Mouse (Mus musculus): ENCODE data around the gene Smarcb1.
"Not testable (repeated sequence)": the region's sequence is repeated elsewhere in the genome, so short reads cannot be mapped to it uniquely, and the experiment has no call there.

The Smarcb1 gene

GRCm38 (mm10) chr10:75887504-75887903 lies 33.9 kb downstream of the Smarcb1 start:
- DNase-seq (ENCODE audit: low spot score) = not testable (repeated sequence)

- no peak for DNase-seq (ENCODE audit: low spot score)
These were observed 36.7 kb downstream of the Smarcb1 start for GRCm38 (mm10) chr10:75884742-75885141.

GRCm38 (mm10) chr10:75883232-75883552 lies 38.2 kb downstream of the Smarcb1 start:
- DNase-seq (ENCODE audit: low spot score) = peak; percentile 82

- no peak for DNase-seq (ENCODE audit: low spot score)
These were observed 38.8 kb downstream of the Smarcb1 start for GRCm38 (mm10) chr10:75882433-75883231.

- no peak for DNase-seq (ENCODE audit: low spot score)
These were observed 39.6 kb downstream of the Smarcb1 start for GRCm38 (mm10) chr10:75881578-75882432.

- no peak for DNase-seq (ENCODE audit: low spot score)
These were observed 40.4 kb downstream of the Smarcb1 start for GRCm38 (mm10) chr10:75880771-75881577.

- DNase-seq (ENCODE audit: low spot score) = no peak
These were observed 41.1 kb downstream of the Smarcb1 start for GRCm38 (mm10) chr10:75880351-75880750.

GRCm38 (mm10) chr10:75878836-75879235 lies 42.6 kb downstream of the Smarcb1 start:
- no peak for DNase-seq (ENCODE audit: low spot score)

- DNase-seq (ENCODE audit: low spot score) = no peak
These were observed 47.8 kb downstream of the Smarcb1 start for GRCm38 (mm10) chr10:75873543-75874170.

GRCm38 (mm10) chr10:75872915-75873542 lies 48.4 kb downstream of the Smarcb1 start:
- DNase-seq (ENCODE audit: low spot score) = peak; percentile 64

GRCm38 (mm10) chr10:75872025-75872914 lies 49.1 kb downstream of the Smarcb1 start:
- no peak for DNase-seq (ENCODE audit: low spot score)

- DNase-seq (ENCODE audit: low spot score) = no peak
These were observed 59.8 kb downstream of the Smarcb1 start for GRCm38 (mm10) chr10:75861587-75861986.

- DNase-seq (ENCODE audit: low spot score) = peak; percentile 45
These were observed 60.7 kb downstream of the Smarcb1 start for GRCm38 (mm10) chr10:75860746-75861145.

- DNase-seq (ENCODE audit: low spot score) = peak; percentile 84
These were observed 61.5 kb downstream of the Smarcb1 start, which contains the start of gene Mif for GRCm38 (mm10) chr10:75859786-75860470. Gene Mif, minus strand, starts transcription at chr10:75860240.

GRCm38 (mm10) chr10:75859107-75859746 lies 62.2 kb downstream of the Smarcb1 start:
- peak; percentile 46 for DNase-seq (ENCODE audit: low spot score)

- no peak for DNase-seq (ENCODE audit: low spot score)
These were observed 63.8 kb downstream of the Smarcb1 start for GRCm38 (mm10) chr10:75857598-75857997.

- DNase-seq (ENCODE audit: low spot score) = no peak
These were observed 64.4 kb downstream of the Smarcb1 start for GRCm38 (mm10) chr10:75856976-75857375.

- no peak for DNase-seq (ENCODE audit: low spot score)
These were observed 65.1 kb downstream of the Smarcb1 start for GRCm38 (mm10) chr10:75856155-75856907.

Measured in testis, postnatal 14 days (tissue).